ENCODE assay signal across 8 mouse cellular contexts in the genomic region with DNA sequence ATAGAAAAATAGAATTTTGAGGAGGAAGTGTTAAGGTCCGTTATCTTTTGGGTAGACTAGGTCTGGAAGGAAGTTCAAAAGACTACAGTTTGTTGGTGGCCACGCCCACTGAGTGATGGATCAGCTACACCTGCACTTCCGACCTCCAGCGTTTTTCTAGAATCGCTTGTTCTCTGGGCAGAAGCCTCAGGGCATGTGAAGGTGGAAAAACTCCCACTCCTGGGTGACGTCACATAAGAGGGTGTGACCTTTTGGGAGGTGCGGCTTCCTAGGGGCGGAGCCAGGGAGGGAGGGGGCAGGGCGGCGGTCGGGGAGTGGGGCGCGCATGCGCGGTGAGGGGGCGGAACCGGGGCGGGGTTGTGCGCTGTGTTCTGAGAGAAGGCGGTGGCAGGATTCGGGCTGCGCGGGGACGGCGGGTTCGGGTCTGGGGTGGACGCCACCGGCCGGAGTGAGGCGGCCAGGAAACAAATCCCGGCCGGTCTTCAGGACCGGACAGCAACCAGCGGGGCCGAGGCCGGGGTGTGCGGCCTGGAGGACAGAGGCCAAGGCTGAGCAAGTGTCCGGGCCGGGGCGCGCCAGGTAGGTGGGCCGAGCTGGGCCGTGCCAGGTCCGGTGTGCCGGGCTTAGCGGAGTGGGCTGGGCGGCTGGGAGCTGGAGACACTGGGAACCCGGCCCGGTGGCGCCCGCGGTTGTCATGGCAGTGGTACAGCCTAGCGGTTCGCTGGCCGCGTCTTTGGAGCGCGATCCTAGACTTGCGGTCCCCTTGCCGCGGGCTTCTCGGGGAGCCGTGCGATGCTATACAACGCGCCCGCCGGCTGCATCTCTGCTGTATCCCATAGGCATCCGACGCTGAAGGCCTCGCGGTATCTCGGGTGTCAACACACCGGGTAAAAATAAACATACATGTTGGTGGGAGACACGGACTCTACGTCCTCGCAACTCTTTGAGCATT. TPM values are rescaled to one million over a fixed set of nuclear protein-coding genes. Genes with fewer than 3 reads are reported as not detected.
DNase-seq lines count a peak whose midpoint lies in the region; ATAC-seq and TF ChIP-seq lines count a peak whose summit lies in the region.

A gene (plus strand): TSS at position 326 of the 952 bp plus-strand sequence.

- in situ Hi-C loops in ES-E14 (cut with MboI; ENCODE audit: low sequenced_read_pairs in 2 of 2, unreplicated experiment in 2 of 2): no loop called here

- no peaks in the 10 kb centered on the region for H3K36me3 ChIP-seq in ES-E14 (ENCODE audit: control insufficient read depth, insufficient read depth, low read length, poor library complexity, severe bottlenecking)
- H3K36me3 ChIP-seq in forebrain, embryonic 15.5 days: no peaks in the 10 kb centered on the region

- no peaks in the 10 kb centered on the region for H3K4me1 ChIP-seq in ES-E14 (ENCODE audit: control insufficient read depth in 2 of 2, insufficient read depth in 2 of 2, low read length in 2 of 2, poor library complexity in 1 of 2)
- H3K4me1 ChIP-seq in forebrain, embryonic 15.5 days: peaks cover 16% of the 10 kb centered on the region
- H3K4me1 ChIP-seq in lung, adult 2 months (ENCODE audit: control insufficient read depth, insufficient read depth, low read length): peaks cover 3% of the 10 kb centered on the region; the same call in 1 of the 2 replicates

- ATAC-seq in forebrain, embryonic 15.5 days (replicated peaks): peak; percentile 94
- peak; percentile 81 for ATAC-seq in neutrophil, adult 5-6 weeks (ENCODE audit: extremely low read depth, insufficient number of reproducible peaks, low FRiP score, poor library complexity, severe bottlenecking)

- peak within 1 kb of the TSS; percentile 81 for H3K9ac ChIP-seq in ES-E14 (ENCODE audit: insufficient read depth, low read depth, low read length, poor library complexity, severe bottlenecking)
- peak within 1 kb of the TSS; percentile 77 for H3K9ac ChIP-seq in forebrain, embryonic 15.5 days (replicated peaks)

- 1% methylated on average over 77 of the region's 77 CpGs for WGBS in forebrain, embryonic 15.5 days
- under 1% methylated on average over 77 of the region's 77 CpGs for WGBS in lung, adult 2 months

- no peaks in the 10 kb centered on the region for H3K9me3 ChIP-seq in ES-E14 (ENCODE audit: control insufficient read depth, insufficient read depth, low read depth, low read length)
- H3K9me3 ChIP-seq in forebrain, embryonic 15.5 days: no peaks in the 10 kb centered on the region

- H3K27ac ChIP-seq in ES-E14 (ENCODE audit: insufficient read depth, low read depth, low read length, poor library complexity, severe bottlenecking): no peak within 1 kb of the TSS
- peak within 1 kb of the TSS; percentile 68 for H3K27ac ChIP-seq in forebrain, embryonic 15.5 days (replicated peaks)

- H3K27me3 ChIP-seq in forebrain, embryonic 15.5 days: no peaks in the 10 kb centered on the region

- peak within 1 kb of the TSS; percentile 84 to 85 for H3K4me3 ChIP-seq in ES-E14 (ENCODE audit: insufficient read depth in 1 of 2, low read depth in 1 of 2, low read length in 2 of 2, poor library complexity in 1 of 2, severe bottlenecking in 1 of 2)
- H3K4me3 ChIP-seq in forebrain, embryonic 15.5 days: peak within 1 kb of the TSS; percentile 77
- peak within 1 kb of the TSS; percentile 83 for H3K4me3 ChIP-seq in lung, adult 2 months (replicated peaks; ENCODE audit: extremely low read depth, low read depth, low read length)

- peak; percentile 73; the same call in 1 of the 2 replicates for TF ChIP-seq POLR2A in lung, adult 2 months (IDR thresholded peaks at IDR 0.05; ENCODE audit: borderline replicate concordance, extremely low read depth, low read depth, low read length)

- DNase-seq in ES-E14 (ENCODE audit: low read depth, low spot score): peak; percentile 94
- DNase-seq in cerebellum, adult 11-12 months: peak; percentile 92
- peak; percentile 80 for DNase-seq in heart, postnatal 25 days (ENCODE audit: low spot score)
- peak; percentile 85 to 91 for DNase-seq in layer of hippocampus, adult 18-20 months (ENCODE audit: low spot score in 2 of 2)
- DNase-seq in lung, adult 2 months: peak; percentile 92
- DNase-seq in thymus, adult 18-20 months: peak; percentile 89

- TF ChIP-seq CTCF in lung, adult 2 months (IDR thresholded peaks at IDR 0.05; ENCODE audit: insufficient read depth, low read length): no peak

- intact Hi-C loops in heart, postnatal 25 days (cut with DNase I): no loop called here

- H3K4me2 ChIP-seq in forebrain, embryonic 15.5 days (replicated peaks): peak within 1 kb of the TSS; percentile 54

TF ChIP-seq in ES-E14, 5 proteins besides CTCF, POLR2A, EP300 and RAD21:
- TF ChIP-seq HCFC1 (IDR thresholded peaks at IDR 0.05; ENCODE audit: borderline replicate concordance, insufficient read depth, low read length): no peak
- no peak for TF ChIP-seq ZNF384 (IDR thresholded peaks at IDR 0.05; ENCODE audit: low read depth, low read length)
- TF ChIP-seq ZC3H11A (IDR thresholded peaks at IDR 0.05; ENCODE audit: borderline replicate concordance, low read depth, low read length): no peak
- TF ChIP-seq CHD2 (IDR thresholded peaks at IDR 0.05; ENCODE audit: low read depth, low read length): no peak
- TF ChIP-seq MAFK (IDR thresholded peaks at IDR 0.05; ENCODE audit: insufficient read depth, low read depth, low read length): no peak

RNA-seq across cellular contexts. Expression of the gene that starts here (rescaled TPM):
- 4.0 and 5.5 TPM in 2 replicates for total RNA-seq in ES-E14 (2012; rRNA removed)
- 55.0 and 56.0 TPM in 2 replicates for polyA plus RNA-seq in forebrain, embryonic 15.5 days (2015; fragmentation: Nextera tagmentation; extraction: Ambion mirVana)
- 10 to 100 TPM; 17.6 to 17.8 TPM for total RNA-seq in heart, postnatal 25 days (2021)
- 100 to 1,000 TPM; 170 to 175 TPM for total RNA-seq in layer of hippocampus, adult 18-20 months (2021)
- polyA plus RNA-seq in lung, adult 2 months (2012; rRNA removed): 21.6 and 24.7 TPM in 2 replicates
- total RNA-seq in neutrophil, adult 5-6 weeks (2017): 28.5 and 32.6 TPM in 2 replicates
